Mouse (Mus musculus) layer of hippocampus, postnatal 10 days (tissue): ENCODE results near the gene Olfr1423. TPM values are rescaled to one million over a fixed set of nuclear protein-coding genes. Genes with fewer than 3 reads are reported as not detected.
"Not testable (repeated sequence)": the region's sequence is repeated elsewhere in the genome, so short reads cannot be mapped to it uniquely, and the experiment has no call there.

ENCODE experiments used
- DNase-seq, 2 experiments: peaks; one replicate each; pipeline ENCODE4 v3.0.0; 2021; ENCODE audit warnings: low spot score in 2 of 2
- long read RNA-seq: library from polyadenylated mRNA; stranded (forward); transcript quantifications from one replicate; pipeline ENCODE4 v2.0.0, GENCODE M21; 2023
- total RNA-seq, 2 experiments: library from RNA; stranded (reverse); gene quantifications; 2 replicates each; pipeline ENCODE4 v1.2.3; 2021

Gene Olfr1423
- total RNA-seq: not detected
- long read RNA-seq: 0 reads

DNA sequence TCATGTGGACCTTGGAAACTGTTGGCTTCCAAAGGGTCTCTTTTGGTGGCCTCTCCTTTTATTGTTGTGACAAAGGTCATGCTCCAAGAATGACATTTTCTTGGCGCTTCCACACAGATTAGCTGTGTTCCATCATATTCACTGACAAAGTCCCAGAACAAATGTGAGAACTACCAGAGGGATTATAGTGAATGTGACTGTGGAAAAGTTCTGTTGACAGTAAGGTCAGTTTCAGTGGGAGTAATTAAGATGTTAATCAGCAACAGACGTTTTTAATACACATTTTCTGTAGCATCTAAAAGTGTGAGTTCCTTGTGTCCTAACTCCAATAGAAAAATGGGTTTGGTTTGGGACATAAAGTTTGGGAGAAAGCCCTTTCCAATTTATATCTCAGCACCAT lies at the start of gene Olfr1423:
TSS of gene Olfr1423 (minus strand) at position 101 of the 400 bp plus-strand sequence.
- DNase-seq: no peak

DNA sequence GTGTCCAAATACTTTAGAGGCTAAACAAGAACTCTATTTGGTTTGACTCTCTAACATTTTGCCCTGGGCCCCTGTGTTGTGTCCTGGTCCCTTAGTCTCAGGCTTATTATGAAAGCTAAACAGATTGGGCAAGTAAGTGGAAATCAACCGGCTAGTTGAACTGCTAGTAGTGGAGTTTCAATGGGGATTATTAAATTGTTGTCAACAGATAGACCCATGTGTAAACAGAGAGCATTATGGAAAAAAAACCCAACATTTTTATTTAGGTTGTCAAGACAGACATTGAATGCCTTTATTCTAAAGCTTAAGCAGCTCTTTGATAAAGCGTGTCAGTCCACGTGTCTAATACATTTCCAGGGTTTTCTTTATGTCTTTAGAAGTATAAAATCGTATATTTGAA lies 36.5 kb upstream of the Olfr1423 start, which contains the start of gene Olfr1425:
TSS of gene Olfr1425 (minus strand) at position 101 of the 400 bp plus-strand sequence.
- not testable (repeated sequence) for DNase-seq

- DNase-seq: not testable (repeated sequence)
Measured at GRCm38 (mm10) chr19:12069546-12069945, 28.4 kb upstream of the Olfr1423 start.

DNA sequence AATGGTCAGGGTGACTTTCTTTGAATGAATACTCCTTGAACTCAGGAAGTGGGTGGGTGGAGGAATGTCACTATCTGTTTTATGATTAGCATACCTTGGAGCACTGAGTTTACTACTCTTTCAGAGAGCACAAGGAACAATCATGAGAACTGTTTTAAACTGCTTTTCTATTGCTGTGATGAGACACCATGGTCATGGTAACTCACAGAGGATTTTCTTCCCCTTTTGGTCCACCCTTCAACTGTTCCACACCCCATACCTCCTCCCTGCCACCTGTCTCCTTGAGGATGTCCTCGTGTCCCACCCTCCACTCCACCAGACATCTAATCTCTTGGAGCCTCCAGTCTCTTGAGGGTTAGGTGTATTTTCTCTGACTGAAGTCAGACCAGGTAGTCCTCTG lies 26.7 kb upstream of the Olfr1423 start:
- DNase-seq: not testable (repeated sequence)

GRCm38 (mm10) chr19:12062582-12062981 lies 21.5 kb upstream of the Olfr1423 start, which contains the start of gene Olfr1424:
Gene Olfr1424, minus strand, starts transcription at chr19:12062682.
- DNase-seq: not testable (repeated sequence)

DNA sequence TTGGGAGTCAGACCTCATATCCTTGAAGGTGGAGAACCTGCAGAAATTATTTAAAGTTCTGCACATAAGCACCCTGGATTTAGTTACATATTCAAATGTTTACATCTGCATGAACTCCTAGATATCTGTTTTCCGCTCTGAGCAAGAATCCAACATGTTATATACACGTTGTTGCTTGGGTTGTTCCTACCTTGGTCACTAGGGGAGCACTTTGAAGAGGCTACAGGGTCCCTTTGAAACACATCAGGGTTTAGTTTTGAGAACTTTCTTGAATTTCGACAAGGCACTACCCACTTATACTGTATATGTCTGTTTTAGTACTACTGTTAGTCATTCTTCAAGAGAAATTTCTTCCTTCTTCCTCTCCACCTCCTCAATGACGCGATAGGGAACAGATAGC lies 2.0 kb upstream of the Olfr1423 start:
- DNase-seq: no peak

GRCm38 (mm10) chr19:12037727-12038126 lies 3.4 kb downstream of the Olfr1423 start:
- no peak for DNase-seq

- no peak for DNase-seq
Measured at GRCm38 (mm10) chr19:12026606-12027005, 14.5 kb downstream of the Olfr1423 start.

- no peak for DNase-seq
Measured at GRCm38 (mm10) chr19:12025333-12025732, 15.8 kb downstream of the Olfr1423 start.

DNA sequence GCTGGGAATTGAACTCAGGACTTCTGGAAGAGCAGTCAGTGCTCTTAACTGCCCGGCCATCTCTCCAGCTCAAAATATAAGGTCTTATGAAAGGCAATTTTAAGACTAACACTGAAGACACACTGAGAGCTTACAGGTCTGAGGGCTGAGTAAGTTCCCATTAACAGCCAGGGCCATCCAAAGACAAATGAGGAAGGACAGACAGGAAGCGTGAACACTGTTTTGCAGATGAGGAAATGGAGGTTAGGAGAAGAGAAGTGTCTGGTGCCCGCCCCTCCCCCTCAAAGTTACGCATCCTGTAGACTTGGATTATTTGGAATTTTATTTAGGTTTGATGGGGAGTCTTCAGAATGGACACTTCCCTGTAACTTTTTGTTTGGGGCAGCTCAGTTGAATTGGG lies 17.0 kb downstream of the Olfr1423 start:
- DNase-seq: no peak

GRCm38 (mm10) chr19:12016192-12016591 lies 24.9 kb downstream of the Olfr1423 start:
- DNase-seq: no peak

DNA sequence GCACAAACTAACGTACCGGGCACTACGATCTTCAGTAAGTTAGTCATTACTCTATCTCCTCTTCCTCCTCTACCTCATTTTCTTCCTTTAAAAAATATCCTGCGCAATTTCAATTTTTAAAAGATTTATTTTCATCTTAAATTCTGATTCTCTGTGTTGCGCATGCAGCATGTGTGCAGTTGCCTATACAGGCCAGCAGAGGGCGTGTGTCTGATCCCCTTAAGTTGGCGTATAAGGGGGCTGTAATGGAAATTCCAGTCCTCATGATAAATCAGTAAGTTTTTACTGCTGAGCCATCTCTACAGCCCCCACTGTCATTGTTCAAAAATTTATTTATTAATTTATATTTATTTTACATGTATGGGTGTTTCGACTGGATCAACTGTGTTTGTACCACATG lies 25.4 kb downstream of the Olfr1423 start:
- DNase-seq: no peak

DNA sequence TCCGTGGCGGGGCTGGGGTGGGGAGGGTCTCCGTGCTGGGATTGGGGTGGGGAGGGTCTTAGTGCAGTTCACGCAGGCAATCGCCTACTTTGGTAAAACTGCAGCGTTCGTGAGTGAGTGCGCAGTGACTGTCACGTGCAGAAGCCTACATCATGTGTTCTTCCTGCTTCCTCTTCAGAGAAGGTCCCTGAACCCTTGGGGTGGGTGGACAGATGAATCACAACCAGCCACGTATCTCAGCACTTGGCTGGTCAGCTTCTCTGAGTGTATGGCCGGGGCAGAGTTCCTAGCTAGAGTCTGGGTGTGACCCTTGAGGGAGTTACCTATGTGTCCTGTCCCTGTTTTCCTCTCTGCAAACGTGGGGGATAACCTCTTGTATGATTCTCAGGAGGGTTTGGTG lies 27.9 kb downstream of the Olfr1423 start:
- DNase-seq: peak in 1 of 2 experiments; percentile 47

GRCm38 (mm10) chr19:12012615-12013014 lies 28.5 kb downstream of the Olfr1423 start:
- no peak for DNase-seq

GRCm38 (mm10) chr19:12011560-12012556 lies 29.3 kb downstream of the Olfr1423 start:
- peak; percentile 88 to 90 for DNase-seq

GRCm38 (mm10) chr19:12010916-12011559 lies 30.1 kb downstream of the Olfr1423 start:
- peak; percentile 79 to 81 for DNase-seq

DNA sequence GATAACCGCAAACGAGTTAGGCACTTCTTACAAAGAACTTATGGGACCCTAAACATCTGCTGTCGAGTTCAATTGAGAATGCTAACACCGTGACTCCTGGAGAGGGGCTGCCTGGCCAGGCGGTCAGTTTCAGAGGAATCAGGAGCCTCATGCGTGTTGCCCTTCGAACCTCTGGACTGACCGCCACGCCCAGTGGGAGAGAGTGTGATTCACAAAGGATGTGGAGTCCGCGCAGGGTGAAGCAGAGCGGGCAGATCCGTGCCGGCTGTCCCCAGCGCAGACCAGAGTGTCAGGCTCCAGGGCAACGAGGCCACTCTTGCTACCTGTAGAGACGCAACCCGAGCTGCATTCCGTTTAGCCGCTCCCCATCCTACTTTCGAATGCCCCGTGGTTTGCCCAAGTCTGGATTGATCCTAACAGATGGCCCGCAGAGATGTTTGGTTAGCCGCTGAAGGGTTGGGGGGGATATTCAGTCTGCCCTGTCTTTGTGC lies 30.8 kb downstream of the Olfr1423 start:
- peak; percentile 43 to 62 for DNase-seq

DNA sequence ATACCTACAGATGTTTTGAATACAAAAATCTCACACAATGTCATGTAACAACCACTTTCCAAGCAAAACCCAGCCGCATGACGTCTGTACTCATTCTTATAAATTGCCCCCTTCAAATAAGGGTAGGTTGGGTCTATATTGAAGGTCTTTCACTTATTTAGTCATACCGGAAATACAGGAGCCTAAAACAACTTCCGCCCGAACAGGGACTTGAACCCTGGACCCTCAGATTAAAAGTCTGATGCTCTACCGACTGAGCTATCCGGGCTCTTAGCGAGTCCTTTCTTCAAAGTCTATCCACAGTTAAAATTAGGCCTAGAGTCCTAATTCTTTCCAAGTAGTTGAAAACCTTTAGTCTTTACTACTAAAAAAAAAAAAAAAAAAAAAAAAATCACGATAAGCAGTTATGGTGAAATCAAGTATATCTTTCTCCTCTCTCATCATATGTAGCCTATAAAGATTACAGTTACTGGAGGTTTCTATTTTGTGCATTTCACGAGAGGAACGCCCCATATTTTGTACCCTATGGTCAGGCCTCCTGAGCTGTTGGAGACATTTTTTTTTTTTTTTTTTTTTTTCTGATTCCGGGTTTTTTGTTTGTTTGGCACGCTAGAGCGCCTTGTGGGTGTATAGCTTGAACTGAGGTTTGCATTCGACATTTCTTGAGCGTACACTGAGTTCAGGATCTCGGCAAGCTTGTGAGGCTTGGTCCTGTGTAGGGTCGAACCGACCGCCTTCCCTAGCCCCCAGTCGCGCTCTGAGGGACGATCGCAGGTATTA lies 31.4 kb downstream of the Olfr1423 start:
- DNase-seq: peak; percentile 61 to 75

DNA sequence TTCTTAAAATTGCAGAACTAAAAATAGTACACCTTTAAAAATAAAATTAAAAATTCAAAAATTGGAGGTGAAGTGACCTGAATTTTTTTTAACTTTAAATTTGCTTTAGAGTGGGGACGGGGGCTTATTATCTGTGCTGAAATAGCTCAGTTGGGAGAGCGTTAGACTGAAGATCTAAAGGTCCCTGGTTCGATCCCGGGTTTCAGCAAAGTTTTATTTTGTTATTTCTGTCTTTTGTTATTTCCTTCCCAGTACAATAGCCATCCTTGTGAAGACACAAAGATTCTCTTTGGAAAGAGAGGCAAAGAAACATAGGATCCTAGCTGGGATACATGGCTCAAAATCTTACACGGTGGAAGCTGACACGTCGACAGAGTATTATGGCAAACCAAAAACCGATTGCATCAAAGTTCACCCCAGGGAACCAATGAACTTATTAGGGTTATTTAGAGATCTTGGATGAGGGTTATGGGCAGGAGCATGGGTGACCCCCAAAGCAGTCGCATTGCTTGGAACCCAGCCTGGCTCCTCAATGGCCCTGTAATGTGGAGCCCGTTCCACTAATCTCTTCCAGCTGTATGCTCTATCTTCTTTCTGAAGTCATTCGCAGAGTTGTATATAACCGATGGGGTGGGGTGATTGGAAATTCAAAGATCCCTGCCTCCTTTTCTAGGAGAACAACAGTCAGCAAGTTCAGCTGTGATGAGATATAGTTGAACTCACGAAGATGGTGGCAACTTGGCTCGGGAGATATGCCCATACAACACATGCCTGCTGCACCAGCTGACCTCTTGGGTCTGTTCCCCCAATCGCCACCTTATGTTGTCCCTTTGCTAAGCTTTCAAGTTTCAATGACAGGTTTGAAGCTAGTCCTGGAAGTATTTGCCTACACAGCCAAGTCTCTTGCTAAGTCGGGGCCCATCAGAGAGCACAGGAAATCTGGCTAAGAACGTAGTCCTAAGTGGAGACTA lies 32.4 kb downstream of the Olfr1423 start:
- DNase-seq: no peak
